Comparison of ENCODE assay signal across 16 mouse cellular contexts in genomic region chr13:44921095-44921494, GRCm38 (mm10).
DNase-seq lines count a peak whose midpoint lies in the region; ATAC-seq and TF ChIP-seq lines count a peak whose summit lies in the region.
"Had no signal": no experiment of that assay in that cellular context is flagged by ENCODE, and none has a peak within 500 bp of the region (broad histone marks: within the 10 kb centered on the region; RNA-seq: fewer than 3 reads in every experiment).

No protein-coding gene starts in this region.

- peaks cover 70% of the 10 kb centered on the region for H3K36me3 ChIP-seq in forebrain, embryonic 15.5 days
- peaks cover 99% of the 10 kb centered on the region for H3K36me3 ChIP-seq in forebrain, embryonic 10.5 days (replicated peaks)
- peaks cover 24% of the 10 kb centered on the region for H3K36me3 ChIP-seq in stomach, postnatal 0 days (ENCODE audit: control insufficient read depth, insufficient read depth, low read length)

- no peak for TF ChIP-seq EP300 in stomach, postnatal 0 days (optimal IDR thresholded peaks at IDR 0.05)

- no peaks in the 10 kb centered on the region for H3K27me3 ChIP-seq in forebrain, embryonic 15.5 days
- H3K27me3 ChIP-seq in forebrain, embryonic 10.5 days (ENCODE audit: poor library complexity, severe bottlenecking): no peaks in the 10 kb centered on the region
- H3K27me3 ChIP-seq in stomach, postnatal 0 days (ENCODE audit: control insufficient read depth, insufficient read depth, low read length): no peaks in the 10 kb centered on the region
- H3K27me3 ChIP-seq: hindbrain, embryonic 13.5 days; limb, embryonic 15.5 days had no signal

- intact Hi-C loops in left cerebral cortex, adult 2 months (cut with DNase I): no loop called here

- no peak overlapping the region for H3K4me3 ChIP-seq in forebrain, embryonic 15.5 days
- no peak overlapping the region for H3K4me3 ChIP-seq in forebrain, embryonic 10.5 days
- no peak overlapping the region for H3K4me3 ChIP-seq in stomach, postnatal 0 days (ENCODE audit: low read depth, low read length)
- H3K4me3 ChIP-seq in left cerebral cortex, adult 2 months: no peak overlapping the region
- H3K4me3 ChIP-seq: hindbrain, embryonic 13.5 days; limb, embryonic 15.5 days had no signal

- no peak overlapping the region for H3K9ac ChIP-seq in forebrain, embryonic 15.5 days (replicated peaks)
- no peak overlapping the region for H3K9ac ChIP-seq in stomach, postnatal 0 days (ENCODE audit: low read length)
- H3K9ac ChIP-seq: hindbrain, embryonic 13.5 days; limb, embryonic 15.5 days; lung, embryonic 14.5 days had no signal

- no peak for DNase-seq in forebrain, embryonic 10.5 days (ENCODE audit: extremely low spot score, low spot score)
- peak; percentile 13 for DNase-seq in lung, postnatal 14 days
- DNase-seq in lung, postnatal 25 days (ENCODE audit: low spot score): no peak
- peak; percentile 43 to 53 for DNase-seq in layer of hippocampus, adult 8-10 months (ENCODE audit: low spot score in 2 of 2)
- peak; percentile 9 for DNase-seq in stomach, postnatal 0 days (ENCODE audit: low spot score)
- DNase-seq in left cerebral cortex, adult 2 months (ENCODE audit: extremely low spot score in 1 of 2, low spot score in 2 of 2): no peak
- DNase-seq in gastrocnemius, adult 8-10 months (ENCODE audit: low spot score in 2 of 2): no peak
- DNase-seq: cerebellum, adult 11-12 months; lung, embryonic 14.5 days; thymus, postnatal 36 days had no signal

- H3K4me1 ChIP-seq in forebrain, embryonic 15.5 days: peaks cover 3% of the 10 kb centered on the region; the same call in 1 of the 2 replicates
- H3K4me1 ChIP-seq in forebrain, embryonic 10.5 days: no peaks in the 10 kb centered on the region
- no peaks in the 10 kb centered on the region for H3K4me1 ChIP-seq in stomach, postnatal 0 days (replicated peaks; ENCODE audit: control insufficient read depth, insufficient read depth)
- H3K4me1 ChIP-seq: hindbrain, embryonic 13.5 days; limb, embryonic 15.5 days had no signal

- 0 out of 2 replicates have a peak overlapping the region, but pooled peaks have one; percentile 2 for H3K27ac ChIP-seq in forebrain, embryonic 15.5 days (replicated peaks)
- H3K27ac ChIP-seq in forebrain, embryonic 10.5 days: no peak overlapping the region
- H3K27ac ChIP-seq in stomach, postnatal 0 days (replicated peaks): no peak overlapping the region
- no peak overlapping the region for H3K27ac ChIP-seq in left cerebral cortex, adult 2 months
- H3K27ac ChIP-seq: hindbrain, embryonic 13.5 days; kidney, postnatal 0 days; limb, embryonic 15.5 days had no signal

- no peaks in the 10 kb centered on the region for H3K9me3 ChIP-seq in forebrain, embryonic 15.5 days
- no peaks in the 10 kb centered on the region for H3K9me3 ChIP-seq in forebrain, embryonic 10.5 days
- H3K9me3 ChIP-seq in stomach, postnatal 0 days (ENCODE audit: control insufficient read depth, low read length): no peaks in the 10 kb centered on the region
- H3K9me3 ChIP-seq: hindbrain, embryonic 13.5 days; limb, embryonic 15.5 days had no signal

- WGBS in forebrain, embryonic 15.5 days: 47% methylated on average over 10 of the region's 10 CpGs
- WGBS in forebrain, embryonic 10.5 days: 92% methylated on average over 10 of the region's 10 CpGs
- WGBS in stomach, postnatal 0 days: 65% methylated on average over 10 of the region's 10 CpGs

- ATAC-seq in forebrain, embryonic 15.5 days (replicated peaks): peak; percentile 62
- no peak for ATAC-seq in stomach, postnatal 0 days (ENCODE audit: low FRiP score, low TSS enrichment)
- ATAC-seq: activated CD4-positive, CD25-positive, alpha-beta regulatory T cell, adult 4 months; intestine, embryonic 16.5 days had no signal

- no peak overlapping the region for H3K4me2 ChIP-seq in forebrain, embryonic 15.5 days (replicated peaks)
- no peak overlapping the region for H3K4me2 ChIP-seq in stomach, postnatal 0 days (replicated peaks; ENCODE audit: low read depth)
- H3K4me2 ChIP-seq: hindbrain, embryonic 13.5 days; limb, embryonic 15.5 days; lung, embryonic 14.5 days had no signal

- no peak for TF ChIP-seq CTCF in stomach, postnatal 0 days (IDR thresholded peaks at IDR 0.05; ENCODE audit: low read depth)
- TF ChIP-seq CTCF in left cerebral cortex, adult 2 months (IDR thresholded peaks at IDR 0.05): no peak

Comparison
In these comparisons a context has a peak if more than half of its experiments do, and no peak if none do; other contexts are left out.
1. DNase-seq: peak in lung, postnatal 14 days (single experiment), layer of hippocampus, adult 8-10 months (2 of 2) and stomach, postnatal 0 days (single experiment); none in forebrain, embryonic 10.5 days (single experiment), lung, postnatal 25 days (single experiment), left cerebral cortex, adult 2 months (0 of 2) and gastrocnemius, adult 8-10 months (0 of 2).